Comparison of ENCODE assay signal across 17 mouse cellular contexts in the genomic region with DNA sequence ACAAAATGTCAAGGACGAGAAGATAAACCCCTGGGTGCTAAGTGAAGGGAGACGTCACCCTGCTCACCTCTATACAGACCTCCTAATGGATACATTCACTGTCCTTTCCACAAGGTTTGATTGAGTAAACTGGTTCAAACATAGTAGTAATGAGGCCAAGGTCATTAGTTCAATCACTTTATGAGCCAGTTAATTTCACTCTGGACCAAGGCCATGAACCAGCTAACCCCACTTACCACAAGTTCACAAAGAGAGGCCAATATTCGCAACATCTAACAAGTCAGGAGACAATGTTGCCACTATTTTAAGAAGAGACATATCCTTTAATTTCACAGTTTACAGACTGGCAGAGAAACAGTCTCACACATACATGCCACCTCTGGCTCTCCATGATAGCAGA.
"Had no signal": no experiment of that assay in that cellular context is flagged by ENCODE, and none has a peak within 500 bp of the region (broad histone marks: within the 10 kb centered on the region; RNA-seq: fewer than 3 reads in every experiment).

No protein-coding gene starts in this region.

- H3K27ac ChIP-seq: midbrain, embryonic 10.5 days; midbrain, embryonic 12.5 days; neural tube, embryonic 13.5 days; neural tube, embryonic 15.5 days had no signal

- DNase-seq: lung, embryonic 14.5 days; lung, postnatal 10 days; lung, postnatal 4 days; midbrain, embryonic 14.5 days; retina, postnatal 1 day; right cerebral cortex, adult 18-20 months; right cerebral cortex, postnatal 25 days; right cerebral cortex, postnatal 4 days; spleen, adult 18-20 months; thymus, adult 18-20 months; thymus, postnatal 14 days; thymus, postnatal 36 days had no signal

- H3K4me3 ChIP-seq: midbrain, embryonic 10.5 days; midbrain, embryonic 12.5 days; myocyte; neural tube, embryonic 13.5 days; neural tube, embryonic 15.5 days had no signal

- H3K27me3 ChIP-seq: neural tube, embryonic 13.5 days; neural tube, embryonic 15.5 days had no signal

- H3K4me1 ChIP-seq: midbrain, embryonic 12.5 days; neural tube, embryonic 13.5 days had no signal
